Mouse (Mus musculus) telencephalon, adult 2 months (tissue): ENCODE results near the gene Swt1.
"Not testable (repeated sequence)": the region's sequence is repeated elsewhere in the genome, so short reads cannot be mapped to it uniquely, and the experiment has no call there.

Source experiments
- DNase-seq: peaks from one replicate; pipeline ENCODE4 v3.0.0-alpha.2; 2011; ENCODE audit warnings: low read depth, low spot score

Gene Swt1

GRCm38 (mm10) chr1:151428263-151429221 lies at the start of gene Swt1, which contains the start of gene Trmt1l:
Gene Swt1 (minus strand): TSS chr1:151428455.
Gene Trmt1l (plus strand): TSS chr1:151428542.
- DNase-seq, result peak; percentile 99

- not testable (repeated sequence) for DNase-seq
Measured at GRCm38 (mm10) chr1:151472386-151472785, 44.1 kb upstream of the Swt1 start.

- no peak for DNase-seq
Measured at GRCm38 (mm10) chr1:151471429-151471828, 43.2 kb upstream of the Swt1 start.

- DNase-seq, result no peak
Measured at GRCm38 (mm10) chr1:151466571-151466970, 38.3 kb upstream of the Swt1 start.

GRCm38 (mm10) chr1:151464914-151465313 lies 36.7 kb upstream of the Swt1 start:
- DNase-seq, result no peak

GRCm38 (mm10) chr1:151461265-151461664 lies 33.0 kb upstream of the Swt1 start:
- DNase-seq, result no peak

- DNase-seq, result no peak
Measured at GRCm38 (mm10) chr1:151457087-151457486, 28.8 kb upstream of the Swt1 start.

- no peak for DNase-seq
Measured at GRCm38 (mm10) chr1:151451946-151452345, 23.7 kb upstream of the Swt1 start.

- no peak for DNase-seq
Measured at GRCm38 (mm10) chr1:151450851-151451250, 22.6 kb upstream of the Swt1 start.

- DNase-seq, result no peak
Measured at GRCm38 (mm10) chr1:151449866-151450265, 21.6 kb upstream of the Swt1 start.

- DNase-seq, result no peak
Measured at GRCm38 (mm10) chr1:151435431-151435830, 7.2 kb upstream of the Swt1 start.

- no peak for DNase-seq
Measured at GRCm38 (mm10) chr1:151429316-151429715, 1.1 kb upstream of the Swt1 start.

- no peak for DNase-seq
Measured at GRCm38 (mm10) chr1:151427888-151428262, 380 bp downstream of the Swt1 start.

GRCm38 (mm10) chr1:151426947-151427600 lies 1.2 kb downstream of the Swt1 start:
- DNase-seq, result no peak

- DNase-seq, result no peak
Measured at GRCm38 (mm10) chr1:151422178-151422577, 6.1 kb downstream of the Swt1 start.

GRCm38 (mm10) chr1:151409827-151410226 lies 18.4 kb downstream of the Swt1 start:
- no peak for DNase-seq

GRCm38 (mm10) chr1:151390029-151390428 lies 38.2 kb downstream of the Swt1 start:
- DNase-seq, result no peak

GRCm38 (mm10) chr1:151377353-151377752 lies 50.9 kb downstream of the Swt1 start:
- no peak for DNase-seq

- DNase-seq, result no peak
Measured at GRCm38 (mm10) chr1:151372823-151373222, 55.4 kb downstream of the Swt1 start.

- DNase-seq, result no peak
Measured at GRCm38 (mm10) chr1:151371543-151371942, 56.7 kb downstream of the Swt1 start.

GRCm38 (mm10) chr1:151370573-151370972 lies 57.7 kb downstream of the Swt1 start:
- no peak for DNase-seq

GRCm38 (mm10) chr1:151368444-151368843 lies 59.8 kb downstream of the Swt1 start:
- no peak for DNase-seq
